Mouse (Mus musculus) heart, embryonic 16.5 days (tissue): ENCODE measurements around the gene Ccnb2. TPM values are rescaled to one million over a fixed set of nuclear protein-coding genes. Genes with fewer than 3 reads are reported as not detected.

Source experiments
- ATAC-seq: fragments of 200-750 bp; cut with Nextera tagmentation; replicated peaks from 2 replicates; pipeline ENCODE4 v1.8.0; 2017; ENCODE audit warnings: moderate number of reproducible peaks; ENCODE audit not compliant: insufficient read depth, low FRiP score; ENCODE audit errors: extremely low read depth
- H3K27ac ChIP-seq: fragments of 300-500 bp; sonication (generic); 2 replicates; pipeline ENCODE4 v1.5.1; 2014; ENCODE audit warnings: mild to moderate bottlenecking, low read length, control low read depth, moderate library complexity
- H3K27me3 ChIP-seq: fragments of 300-500 bp; sonication (generic); 2 replicates; pipeline ENCODE4 v1.6.1; 2014; ENCODE audit warnings: low read length, mixed read lengths; ENCODE audit not compliant: control insufficient read depth, insufficient read depth
- H3K36me3 ChIP-seq: fragments of 300-500 bp; sonication (generic); 2 replicates; pipeline ENCODE4 v1.6.1; 2014; ENCODE audit not compliant: control insufficient read depth, insufficient read depth
- H3K4me1 ChIP-seq: fragments of 300-500 bp; sonication (generic); 2 replicates; pipeline ENCODE4 v1.6.1; 2014; ENCODE audit warnings: low read length, mixed read lengths; ENCODE audit not compliant: control insufficient read depth, insufficient read depth
- H3K4me2 ChIP-seq: fragments of 300-500 bp; sonication (generic); 2 replicates; pipeline ENCODE4 v1.6.1; 2014; ENCODE audit warnings: low read depth, mild to moderate bottlenecking, control low read depth, low read length
- H3K4me3 ChIP-seq: fragments of 300-500 bp; sonication (generic); 2 replicates; pipeline ENCODE4 v1.5.1; 2014; ENCODE audit warnings: mild to moderate bottlenecking, control low read depth, low read length
- H3K9ac ChIP-seq: fragments of 300-500 bp; sonication (generic); 2 replicates; pipeline ENCODE4 v1.6.1; 2014; ENCODE audit warnings: low read length, control low read depth
- H3K9me3 ChIP-seq: fragments of 300-500 bp; sonication (generic); replicated peaks from 2 replicates; pipeline ENCODE4 v1.6.1; 2016; ENCODE audit warnings: low read length; ENCODE audit not compliant: control insufficient read depth
- WGBS: fragments of 180-500 bp; shearing (Covaris S2); extraction: QIAGEN DNeasy Blood & Tissue Kit; methylation state at CpG from one replicate; pipeline ENCODE4 v1.1.7; 2014; 5-methylcytosine and 5-hydroxymethylcytosine counted together
- polyA plus RNA-seq: library from polyadenylated mRNA; unstranded; fragments of >200 nt; fragmentation: Nextera tagmentation; extraction: Ambion mirVana; gene quantifications from 2 replicates; pipeline ENCODE4 v1.2.1, GENCODE M21; 2015

Ccnb2 gene
- polyA plus RNA-seq, 1 experiment from 2014 or later, result 150 TPM

GRCm38 (mm10) chr9:70389548-70389947 lies 31.8 kb downstream of the Ccnb2 start:
- Histone ChIP-seq H3K27ac (no peak overlapping the region), H3K36me3 (no peaks in the 10 kb centered on the region), H3K9me3 (no peaks in the 10 kb centered on the region), H3K27me3 (no peaks in the 10 kb centered on the region), H3K4me2 (no peak overlapping the region), H3K4me3 (no peak overlapping the region), H3K4me1 (0 out of 2 replicates have a peak, but pooled peaks cover 2% of the 10 kb centered on the region), H3K9ac (no peak overlapping the region)
- no peak for ATAC-seq
- WGBS, result 64% methylated on average over 3 of the region's 3 CpGs

- Histone ChIP-seq H3K9me3 (no peaks in the 10 kb centered on the region), H3K36me3 (peaks cover 4% of the 10 kb centered on the region), H3K4me3 (no peak overlapping the region), H3K9ac (no peak overlapping the region), H3K4me1 (0 out of 2 replicates have a peak, but pooled peaks cover 2% of the 10 kb centered on the region), H3K27me3 (no peaks in the 10 kb centered on the region), H3K27ac (no peak overlapping the region), H3K4me2 (no peak overlapping the region)
- 79% methylated on average over 4 of the region's 4 CpGs for WGBS
- ATAC-seq, result no peak
Observed at GRCm38 (mm10) chr9:70387410-70388119, 33.8 kb downstream of the Ccnb2 start.

- no peak overlapping the region for H3K9ac ChIP-seq
- H3K4me1 ChIP-seq, result 0 out of 2 replicates have a peak, but pooled peaks cover 2% of the 10 kb centered on the region
- ATAC-seq, result no peak
- no peaks in the 10 kb centered on the region for H3K27me3 ChIP-seq
- H3K36me3 ChIP-seq, result peaks cover 7% of the 10 kb centered on the region
- WGBS, result 74% methylated on average over 18 of the region's 18 CpGs
- no peaks in the 10 kb centered on the region for H3K9me3 ChIP-seq
- H3K27ac ChIP-seq, result no peak overlapping the region
- H3K4me3 ChIP-seq, result no peak overlapping the region
- no peak overlapping the region for H3K4me2 ChIP-seq
Observed at GRCm38 (mm10) chr9:70384958-70385728, 36.2 kb downstream of the Ccnb2 start.

- ATAC-seq, result no peak
- WGBS, result 92% methylated on average over 4 of the region's 4 CpGs
- Histone ChIP-seq H3K27me3 (no peaks in the 10 kb centered on the region), H3K9ac (no peak overlapping the region), H3K36me3 (peaks cover 7% of the 10 kb centered on the region), H3K4me3 (no peak overlapping the region), H3K4me2 (no peak overlapping the region), H3K9me3 (no peaks in the 10 kb centered on the region), H3K27ac (no peak overlapping the region), H3K4me1 (0 out of 2 replicates have a peak, but pooled peaks cover 2% of the 10 kb centered on the region)
Observed at GRCm38 (mm10) chr9:70384494-70384893, 36.9 kb downstream of the Ccnb2 start.

- H3K4me2 ChIP-seq, result no peak overlapping the region
- H3K4me1 ChIP-seq, result no peaks in the 10 kb centered on the region
- no peak overlapping the region for H3K4me3 ChIP-seq
- H3K9me3 ChIP-seq, result no peaks in the 10 kb centered on the region
- peaks cover 9% of the 10 kb centered on the region for H3K36me3 ChIP-seq
- 74% methylated on average over 10 of the region's 10 CpGs for WGBS
- H3K27ac ChIP-seq, result no peak overlapping the region
- H3K9ac ChIP-seq, result no peak overlapping the region
- ATAC-seq, result no peak
- no peaks in the 10 kb centered on the region for H3K27me3 ChIP-seq
Observed at GRCm38 (mm10) chr9:70383750-70384149, 37.6 kb downstream of the Ccnb2 start.

- Histone ChIP-seq H3K9ac (no peak overlapping the region), H3K36me3 (peaks cover 24% of the 10 kb centered on the region), H3K4me1 (no peaks in the 10 kb centered on the region), H3K4me2 (no peak overlapping the region), H3K27me3 (no peaks in the 10 kb centered on the region), H3K27ac (no peak overlapping the region), H3K4me3 (no peak overlapping the region), H3K9me3 (no peaks in the 10 kb centered on the region; the same call in 1 of the 2 replicates)
- WGBS, result 55% methylated on average over 12 of the region's 12 CpGs
- ATAC-seq, result no peak
Observed at GRCm38 (mm10) chr9:70382091-70382490, 39.3 kb downstream of the Ccnb2 start.

- H3K4me1 ChIP-seq, result no peaks in the 10 kb centered on the region
Observed at GRCm38 (mm10) chr9:70379502-70380467, 41.6 kb downstream of the Ccnb2 start.

GRCm38 (mm10) chr9:70371638-70372037 lies 49.7 kb downstream of the Ccnb2 start:
- H3K9ac ChIP-seq, result no peak overlapping the region
- no peaks in the 10 kb centered on the region for H3K27me3 ChIP-seq
- WGBS, result 81% methylated on average over 5 of the region's 5 CpGs
- ATAC-seq, result no peak
- peaks cover 3% of the 10 kb centered on the region for H3K9me3 ChIP-seq
- H3K27ac ChIP-seq, result no peak overlapping the region
- no peak overlapping the region for H3K4me3 ChIP-seq
- peaks cover 8% of the 10 kb centered on the region for H3K4me1 ChIP-seq
- H3K36me3 ChIP-seq, result peaks cover 21% of the 10 kb centered on the region
- H3K4me2 ChIP-seq, result no peak overlapping the region

More at GRCm38 (mm10) chr9:70379502-70380467, 41.6 kb downstream of the Ccnb2 start:
- H3K9me3 ChIP-seq, result no peaks in the 10 kb centered on the region; the same call in 1 of the 2 replicates
- no peaks in the 10 kb centered on the region for H3K27me3 ChIP-seq
- no peak overlapping the region for H3K4me2 ChIP-seq
- no peak overlapping the region for H3K4me3 ChIP-seq
- ATAC-seq, result no peak
- WGBS, result 87% methylated on average over 7 of the region's 7 CpGs
- no peak overlapping the region for H3K9ac ChIP-seq
- H3K27ac ChIP-seq, result no peak overlapping the region
- H3K36me3 ChIP-seq, result peaks cover 29% of the 10 kb centered on the region
